Mouse (Mus musculus): ENCODE results near the gene Plin3.

DNA sequence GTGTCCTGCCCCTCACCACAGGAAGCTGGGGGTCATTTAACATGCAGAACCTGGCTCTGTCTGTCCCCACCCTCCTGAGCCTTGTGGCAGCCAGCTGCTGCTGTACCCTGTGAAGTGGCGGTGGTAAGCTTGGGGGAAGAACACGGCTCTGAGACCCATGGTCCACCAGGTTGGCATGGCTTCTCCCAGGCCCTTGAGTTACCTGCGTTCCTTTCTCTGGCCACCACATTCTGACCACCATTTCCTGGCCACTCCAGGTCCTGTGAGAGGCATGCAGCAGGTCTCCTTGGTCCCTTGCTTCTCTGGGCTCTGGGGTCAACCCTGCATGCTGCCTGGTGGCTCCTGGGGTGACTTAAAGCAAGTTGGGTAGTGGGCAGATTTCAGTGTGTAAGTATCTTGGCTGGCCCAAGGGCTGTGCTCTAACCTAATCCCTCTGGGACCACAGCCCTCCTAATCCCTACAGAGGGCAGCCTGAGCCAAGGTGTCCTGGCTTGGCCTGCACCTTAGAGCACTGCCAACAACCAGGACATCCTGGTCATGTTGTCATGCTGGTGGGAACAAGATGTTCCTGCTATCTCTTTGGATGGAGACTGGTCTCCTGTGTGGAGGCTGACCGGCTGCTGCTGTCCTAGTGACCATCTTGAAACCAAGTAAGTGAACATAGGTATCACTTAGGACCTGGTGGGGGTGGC, at the start of gene Plin3:
- TF ChIP-seq POLR2A (IDR thresholded peaks at IDR 0.05; ENCODE audit: extremely low read depth, insufficient read depth, low read length) (no peak), CTCF (IDR thresholded peaks at IDR 0.05; ENCODE audit: low read depth, low read length) (no peak)
